Mouse (Mus musculus): Measurements from ENCODE around the gene Trappc6a. TPM values are rescaled to one million over a fixed set of nuclear protein-coding genes. Genes with fewer than 3 reads are reported as not detected.

Trappc6a gene
- total RNA-seq, 2 experiments from 2014 or later: 19.8 to 21.5 TPM

DNA sequence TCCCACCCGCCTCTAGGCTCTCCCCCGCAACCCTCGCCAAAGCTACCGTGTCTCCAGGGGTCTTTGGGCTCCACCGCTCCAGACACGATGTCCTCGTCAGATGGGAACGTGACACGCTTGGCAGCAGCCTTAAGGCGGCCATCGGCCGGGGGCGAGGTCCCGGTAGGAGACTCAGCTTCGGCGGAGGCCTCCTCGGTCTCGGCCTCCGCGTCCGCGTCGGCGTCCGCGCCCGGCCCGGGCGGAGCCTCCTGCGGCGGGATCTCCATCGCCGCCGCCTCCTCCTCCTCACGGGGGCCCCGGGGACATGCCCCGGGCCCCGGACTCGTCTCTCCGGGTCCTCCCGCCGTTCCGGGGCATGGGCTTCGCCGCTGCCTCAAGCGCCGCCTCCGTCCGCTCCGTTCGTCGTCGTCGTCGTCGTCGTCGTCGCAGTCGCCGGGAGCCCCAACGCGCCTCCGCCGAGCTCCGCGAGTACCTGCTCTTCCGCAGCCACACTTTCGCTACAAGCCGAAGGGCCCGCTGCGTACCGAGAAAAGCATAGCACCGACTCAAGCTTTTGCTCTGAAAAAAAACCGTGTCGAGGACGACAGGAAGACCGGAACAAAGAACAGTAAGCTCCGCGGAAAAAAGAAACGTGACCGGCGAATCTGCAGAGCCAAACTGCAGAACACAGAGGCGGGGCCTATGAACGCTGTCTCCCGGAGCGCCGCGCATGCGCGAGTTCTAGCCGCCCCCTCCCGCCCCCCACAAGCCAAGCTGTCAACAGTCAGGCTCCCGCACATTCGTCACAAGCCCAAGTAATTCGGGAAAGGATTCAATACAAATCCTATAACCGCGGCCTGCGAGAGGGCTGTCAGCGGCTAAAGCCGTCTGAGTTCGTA is 53.8 kb downstream of the Trappc6a start:
- DNase-seq: peak; percentile 87

DNA sequence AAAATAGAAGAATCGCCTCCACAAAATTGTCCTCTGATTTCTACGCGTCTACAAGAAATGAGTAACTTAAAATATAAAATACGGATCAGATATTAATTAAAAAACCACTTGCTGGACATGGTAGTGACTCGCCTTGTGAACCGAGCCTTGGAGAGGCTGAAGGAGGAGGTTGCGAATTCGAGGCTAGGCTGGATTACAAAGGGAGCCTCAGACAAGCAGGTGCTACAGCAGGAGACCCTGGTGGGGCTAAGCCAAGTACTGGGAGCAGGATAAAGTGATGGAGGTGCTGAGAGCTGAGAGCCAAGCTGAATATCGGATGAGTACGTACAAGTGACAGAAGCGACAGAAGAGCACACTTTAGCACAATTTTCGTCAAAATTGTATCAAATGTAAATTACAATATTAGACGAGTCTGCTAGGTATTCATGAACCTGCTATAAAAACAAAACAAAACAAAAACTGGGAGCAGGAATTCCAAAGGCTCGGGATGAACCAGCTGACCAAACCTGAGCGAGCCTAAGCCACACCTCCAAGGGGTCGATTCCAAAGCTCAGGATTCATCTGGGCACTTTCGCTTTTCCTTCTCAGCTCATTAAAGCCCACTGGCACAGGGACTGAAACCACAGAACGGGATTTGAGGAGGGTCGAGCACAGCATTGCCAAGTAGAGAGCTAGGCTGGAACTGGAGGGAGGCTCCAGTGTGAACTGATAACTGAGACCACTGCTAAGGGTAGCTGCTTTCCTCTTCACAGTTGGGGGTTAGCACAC is 54.6 kb downstream of the Trappc6a start, which contains the start of gene Ppp1r37:
Gene Ppp1r37, minus strand, starts transcription at position 434 of the 768 bp plus-strand sequence.
- DNase-seq: no peak

DNA sequence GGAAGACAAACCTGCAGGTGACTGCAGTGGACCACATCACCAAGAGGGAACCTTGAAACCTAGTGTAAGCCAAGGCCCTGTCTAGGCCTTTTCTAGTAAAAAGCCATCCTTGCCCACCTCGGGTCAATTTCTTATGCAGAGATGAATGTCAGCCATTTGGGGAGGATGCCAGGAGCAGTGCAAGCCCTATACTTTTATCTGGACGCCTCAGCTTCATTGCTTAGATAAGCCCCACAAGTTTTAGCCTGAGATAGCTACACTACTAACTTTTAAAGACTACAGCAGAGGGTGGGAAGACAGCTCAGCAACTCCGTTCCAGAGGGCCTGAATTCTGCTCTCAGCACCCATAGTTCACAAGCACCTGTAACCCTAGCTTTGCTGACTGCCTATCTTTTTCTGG is 55.7 kb downstream of the Trappc6a start:
- DNase-seq: no peak

GRCm38 (mm10) chr7:19564455-19564854 is 56.3 kb downstream of the Trappc6a start:
- DNase-seq: no peak

Other genes with a start within 250 kb of the Trappc6a start
- gene Vasp, start 236.6 kb upstream of the Trappc6a start, total RNA-seq (2021): 10 to 100 TPM; 15.2 to 21.2 TPM
- gene Ppm1n, start 228.3 kb upstream of the Trappc6a start, total RNA-seq (2021): under 1 TPM; 0.20 to 0.33 TPM
- 10 to 100 TPM; 89.7 to 91.3 TPM for gene Rtn2, start 225.8 kb upstream of the Trappc6a start, total RNA-seq (2021)
- 10 to 100 TPM; 12.6 to 18.8 TPM for gene Fosb, start 198.3 kb upstream of the Trappc6a start, total RNA-seq (2021)
- gene Ercc1, start 163.6 kb upstream of the Trappc6a start, total RNA-seq (2021): 10 to 100 TPM; 44.4 to 53.4 TPM
- gene Cd3eap, start 148.9 kb upstream of the Trappc6a start, total RNA-seq (2021): 10 to 100 TPM; 17.6 to 19.4 TPM
- 1 to 10 TPM; 6.0 to 7.0 TPM for gene Ppp1r13l, start 148.6 kb upstream of the Trappc6a start, total RNA-seq (2021)
- 10 to 100 TPM; 36.2 to 37.1 TPM for gene Ercc2, start 126.4 kb upstream of the Trappc6a start, total RNA-seq (2021)
- 1 to 10 TPM; 3.1 to 3.4 TPM for gene Klc3, start 104.3 kb upstream of the Trappc6a start, total RNA-seq (2021)
- under 1 TPM in 1 of 2 experiments, not detected in 1; 0.27 TPM for gene Ckm, start 103.6 kb upstream of the Trappc6a start, total RNA-seq (2021)
- 100 to 1,000 TPM in 1 of 2 experiments, 10 to 100 TPM in 1; 90.6 to 102 TPM for gene Mark4, start 49.6 kb upstream of the Trappc6a start, total RNA-seq (2021)
- gene Exoc3l2, start 45.1 kb upstream of the Trappc6a start, total RNA-seq (2021): under 1 TPM; 0.18 to 0.20 TPM
- 1 to 10 TPM; 6.8 to 6.9 TPM for gene Bloc1s3, start within 50 bp of the Trappc6a start, total RNA-seq (2021)
- gene Nkpd1, start 9.4 kb downstream of the Trappc6a start, total RNA-seq (2021): under 1 TPM; 0.37 to 0.48 TPM
- gene Ppp1r37, start 54.7 kb downstream of the Trappc6a start, total RNA-seq (2021): 100 to 1,000 TPM; 113 to 120 TPM
- under 1 TPM; 0.33 to 0.75 TPM for gene Zfp296, start 68.9 kb downstream of the Trappc6a start, total RNA-seq (2021)
- 10 to 100 TPM; 44.2 to 46.1 TPM for gene Gemin7, start 69.2 kb downstream of the Trappc6a start, total RNA-seq (2021)
- gene Clasrp, start 96.1 kb downstream of the Trappc6a start, total RNA-seq (2021): 100 to 1,000 TPM in 1 of 2 experiments, 10 to 100 TPM in 1; 90.1 to 103 TPM
- 10 to 100 TPM in 1 of 2 experiments, 1 to 10 TPM in 1; 7.3 to 10.2 TPM for gene Relb, start 121.0 kb downstream of the Trappc6a start, total RNA-seq (2021)
- gene Clptm1, start 156.6 kb downstream of the Trappc6a start, total RNA-seq (2021): 100 to 1,000 TPM; 131 to 144 TPM
- not detected for gene Apoc2, start 169.5 kb downstream of the Trappc6a start, total RNA-seq (2021)
- not detected for gene Gm44805, start 173.0 kb downstream of the Trappc6a start, total RNA-seq (2021)
- not detected for gene Apoc4, start 173.1 kb downstream of the Trappc6a start, total RNA-seq (2021)
- 1 to 10 TPM; 4.6 to 5.7 TPM for gene Apoc1, start 184.3 kb downstream of the Trappc6a start, total RNA-seq (2021)
- gene Apoe, start 190.8 kb downstream of the Trappc6a start, total RNA-seq (2021): 1,000 to 10,000 TPM; 2,147 to 2,303 TPM
- gene Tomm40, start 207.0 kb downstream of the Trappc6a start, total RNA-seq (2021): 100 to 1,000 TPM; 110 to 115 TPM
- 1 to 10 TPM; 5.2 to 5.8 TPM for gene Nectin2, start 242.1 kb downstream of the Trappc6a start, total RNA-seq (2021)